Mouse (Mus musculus) embryonic fibroblast, embryonic 13.5 days (primary cell): Measurements from ENCODE around the gene Apc2.

Experiments used
- CTCF ChIP-seq: IDR thresholded peaks from 2 replicates; pipeline ENCODE4 v1.5.1; 2011; ENCODE audit warnings: mild to moderate bottlenecking, control low read depth, low read length, moderate library complexity, borderline replicate concordance; ENCODE audit not compliant: insufficient read depth
- POLR2A ChIP-seq: IDR thresholded peaks from 2 replicates; pipeline ENCODE4 v1.6.1; 2011; ENCODE audit warnings: low read depth, mild to moderate bottlenecking, control low read depth, low read length, moderate library complexity

GRCm38 (mm10) chr10:80329273-80330081 is 33.7 kb downstream of the Apc2 start, which contains the start of the genes Pcsk4 and Reep6:
- TF ChIP-seq CTCF (no peak), POLR2A (no peak)
